Mouse (Mus musculus) pancreas, adult 10 weeks (tissue): ENCODE measurements around the gene Zfp975. TPM values are rescaled to one million over a fixed set of nuclear protein-coding genes. Genes with fewer than 3 reads are reported as not detected.

Experiments used
- polyA plus RNA-seq: library from polyadenylated mRNA; stranded (reverse); fragments of 350-450 nt; fragmentation: Illumina TruSeq; extraction: RNeasy Lipid Tissue Mini Kit (QIAGEN cat#74804); gene quantifications from one replicate; pipeline ENCODE4 v1.2.3, GENCODE M21; 2015; ENCODE audit warnings: low read depth, low replicate concordance; ENCODE audit not compliant: insufficient read depth

The Zfp975 gene
- polyA plus RNA-seq = 2.3 TPM

GRCm38 (mm10) chr7:42692362-42693158, at the start of gene Zfp975:
Zfp975 (minus strand) TSS chr7:42692742.

GRCm38 (mm10) chr7:42726917-42727316, 34.4 kb upstream of the Zfp975 start, which contains the start of gene Gm17067:
Gm17067 (minus strand) TSS chr7:42727017.

DNA sequence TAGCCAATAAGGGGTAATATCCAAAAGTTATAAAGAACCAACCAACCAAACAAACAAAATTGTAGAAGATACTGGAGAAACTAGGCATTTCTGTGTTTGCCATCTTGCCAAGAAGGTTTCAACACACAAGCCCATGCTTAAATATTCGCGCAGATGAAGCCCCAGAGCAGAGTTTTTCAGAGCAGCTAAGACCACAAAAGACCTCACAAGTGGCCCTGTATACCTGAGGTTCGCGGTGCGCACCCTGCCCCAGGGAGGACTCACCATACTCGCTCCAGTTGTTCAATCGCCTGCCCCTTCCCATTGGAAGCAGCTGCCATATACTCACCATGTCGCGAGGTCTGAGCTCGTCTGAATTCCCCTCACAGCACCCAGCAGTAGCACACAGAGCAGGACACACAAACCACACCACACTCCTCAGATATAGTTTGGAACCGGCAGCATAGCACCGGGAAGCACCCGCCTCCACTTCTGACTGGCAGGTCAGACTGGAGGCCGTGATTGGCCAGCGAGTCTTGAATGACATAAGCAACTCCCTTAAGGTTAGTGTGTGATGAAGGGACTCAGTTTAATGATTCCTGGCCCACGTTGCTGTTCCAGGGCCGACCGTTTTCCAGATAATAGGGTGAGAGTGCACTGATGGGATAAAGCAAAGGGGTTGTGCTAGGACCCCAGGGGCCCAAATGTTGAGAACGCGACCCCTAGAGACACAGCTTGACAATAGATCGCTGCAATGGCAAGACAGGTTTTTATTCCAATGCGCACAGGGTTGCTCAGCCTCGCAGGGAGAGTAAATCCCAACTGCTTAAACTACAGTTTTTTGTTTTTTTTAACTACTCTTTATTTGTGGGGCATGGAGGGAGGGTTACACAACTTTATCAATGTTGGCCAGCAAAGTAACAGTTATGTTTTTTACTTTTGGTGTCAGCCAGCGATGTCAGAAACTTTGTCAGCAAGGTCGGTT, 50.1 kb downstream of the Zfp975 start, which contains the start of gene Zfp976:
Gene Zfp976, minus strand, starts transcription at position 437 of the 964 bp plus-strand sequence.

Other genes starting within 250 kb of the Zfp975 start
- gene 4933421I07Rik, start 244.6 kb downstream of the Zfp975 start, polyA plus RNA-seq = not detected
- 1.8 TPM for gene Zfp141, start 187.0 kb downstream of the Zfp975 start, polyA plus RNA-seq
- gene Gm21028, start 114.2 kb downstream of the Zfp975 start, polyA plus RNA-seq = not detected
- gene Zfp977, start 100.2 kb downstream of the Zfp975 start, polyA plus RNA-seq = not detected
- 0.74 TPM for gene Zfp976, start 50.2 kb downstream of the Zfp975 start, polyA plus RNA-seq
- gene Gm17067, start 34.3 kb upstream of the Zfp975 start, polyA plus RNA-seq = not detected
- gene Vmn2r62, start 100.8 kb upstream of the Zfp975 start, polyA plus RNA-seq = not detected
- not detected for gene Gm2381, start 174.5 kb upstream of the Zfp975 start, polyA plus RNA-seq
- gene Vmn2r63, start 241.1 kb upstream of the Zfp975 start, polyA plus RNA-seq = not detected